Mouse (Mus musculus) adrenal gland, postnatal 0 days (tissue): ENCODE results near the gene Gm44965. TPM values are rescaled to one million over a fixed set of nuclear protein-coding genes. Genes with fewer than 3 reads are reported as not detected.

Source experiments
- polyA plus RNA-seq: library from polyadenylated mRNA; unstranded; fragments of >200 nt; fragmentation: Nextera tagmentation; extraction: Ambion mirVana; gene quantifications from 2 replicates; pipeline ENCODE4 v1.2.1, GENCODE M21; 2015

Gm44965 gene
- not detected in 2 replicates for polyA plus RNA-seq

GRCm38 (mm10) chr6:48593158-48594042 lies at the start of gene Gm44965, which contains the start of gene Repin1:
Gene Gm44965, plus strand, starts transcription at chr6:48593941.
Gene Repin1, plus strand, starts transcription at chr6:48593883.

GRCm38 (mm10) chr6:48554280-48555103 lies 39.2 kb upstream of the Gm44965 start, which contains the start of gene Lrrc61:
Gene Lrrc61, plus strand, starts transcription at chr6:48554796.

GRCm38 (mm10) chr6:48572572-48573061 lies 21.1 kb upstream of the Gm44965 start, which contains the start of gene Rarres2:
Gene Rarres2, minus strand, starts transcription at chr6:48572789.

GRCm38 (mm10) chr6:48589194-48589750 lies 4.5 kb upstream of the Gm44965 start, which contains the start of gene Gm45021:
Gene Gm45021, plus strand, starts transcription at chr6:48589610.

GRCm38 (mm10) chr6:48601271-48602079 lies 7.7 kb downstream of the Gm44965 start, which contains the start of gene Zfp775:
Gene Zfp775, plus strand, starts transcription at chr6:48602063.

GRCm38 (mm10) chr6:48626464-48626863 lies 32.7 kb downstream of the Gm44965 start, which contains the start of gene AI854703:
Gene AI854703, plus strand, starts transcription at chr6:48626764.

GRCm38 (mm10) chr6:48646995-48647394 lies 53.3 kb downstream of the Gm44965 start, which contains the start of gene Gimap8:
Gene Gimap8, plus strand, starts transcription at chr6:48647234.

Other genes starting within 250 kb of the Gm44965 start
- gene Krba1, start 198.4 kb upstream of the Gm44965 start, polyA plus RNA-seq: 13.2 and 14.5 TPM in 2 replicates
- 36.8 and 38.6 TPM in 2 replicates for gene Zfp467, start 148.1 kb upstream of the Gm44965 start, polyA plus RNA-seq
- 0.72 and 0.82 TPM in 2 replicates for gene Sspo, start 145.7 kb upstream of the Gm44965 start, polyA plus RNA-seq
- gene Atp6v0e2, start 56.3 kb upstream of the Gm44965 start, polyA plus RNA-seq: 53.0 and 62.1 TPM in 2 replicates
- 11.8 and 14.2 TPM in 2 replicates for gene Lrrc61, start 39.1 kb upstream of the Gm44965 start, polyA plus RNA-seq
- gene Rarres2, start 21.2 kb upstream of the Gm44965 start, polyA plus RNA-seq: 191 and 298 TPM in 2 replicates
- not detected in 2 replicates for gene Gm45021, start 4.3 kb upstream of the Gm44965 start, polyA plus RNA-seq
- gene Repin1, start 58 bp upstream of the Gm44965 start, polyA plus RNA-seq: 20.6 and 28.3 TPM in 2 replicates
- gene Zfp775, start 8.1 kb downstream of the Gm44965 start, polyA plus RNA-seq: 6.9 and 7.2 TPM in 2 replicates
- gene AI854703, start 32.8 kb downstream of the Gm44965 start, polyA plus RNA-seq: 2.1 and 2.7 TPM in 2 replicates
- 2.0 and 3.5 TPM in 2 replicates for gene Gimap8, start 53.3 kb downstream of the Gm44965 start, polyA plus RNA-seq
- 9.4 and 9.8 TPM in 2 replicates for gene Gimap9, start 82.2 kb downstream of the Gm44965 start, polyA plus RNA-seq
- 40.4 and 54.9 TPM in 2 replicates for gene Gimap4, start 90.6 kb downstream of the Gm44965 start, polyA plus RNA-seq
- 57.0 and 58.1 TPM in 2 replicates for gene Gimap6, start 114.3 kb downstream of the Gm44965 start, polyA plus RNA-seq
- gene Gm28053, start 124.7 kb downstream of the Gm44965 start, polyA plus RNA-seq: 0.95 TPM in 1 of 2 replicates, not detected in the other
- gene Gimap7, start 124.7 kb downstream of the Gm44965 start, polyA plus RNA-seq: 0.23 TPM in 1 of 2 replicates, not detected in the other
- 7.9 and 12.5 TPM in 2 replicates for gene Gimap1, start 145.1 kb downstream of the Gm44965 start, polyA plus RNA-seq
- 28.6 and 28.9 TPM in 2 replicates for gene Gimap5, start 152.3 kb downstream of the Gm44965 start, polyA plus RNA-seq
- 0.22 and 0.25 TPM in 2 replicates for gene Gimap3, start 176.9 kb downstream of the Gm44965 start, polyA plus RNA-seq
- 155 and 175 TPM in 2 replicates for gene Tmem176a, start 247.0 kb downstream of the Gm44965 start, polyA plus RNA-seq
- 390 and 420 TPM in 2 replicates for gene Tmem176b, start 247.6 kb downstream of the Gm44965 start, polyA plus RNA-seq